Mouse (Mus musculus) left cerebral cortex, postnatal 36 days (tissue): ENCODE results near the gene Ankrd13a. TPM values are rescaled to one million over a fixed set of nuclear protein-coding genes. Genes with fewer than 3 reads are reported as not detected.
A peak's percentile ranks its signal among the peaks of the same experiment; 100 is the strongest.

ENCODE experiments used
- DNase-seq, 2 experiments: peaks; one replicate each; pipeline ENCODE4 v3.0.0; 2021 to 2022; ENCODE audit warnings: low spot score in 2 of 2, mixed read lengths in 1 of 2
- intact Hi-C: fragments of 180-260 bp; cut with DNase I; formaldehyde crosslinking; loops from one replicate; pipeline ENCODE4 v1.15.1; 2025
- total RNA-seq, 2 experiments: library from RNA; stranded (reverse); gene quantifications; 2 replicates each; pipeline ENCODE4 v1.2.3; 2021

Gene Ankrd13a
- total RNA-seq: 10 to 100 TPM; 34.7 to 35.4 TPM

GRCm38 (mm10) chr5:114774403-114775051 lies at the start of gene Ankrd13a:
TSS of gene Ankrd13a (plus strand) at chr5:114774677.
- intact Hi-C loops: loop anchor here (5.0 kb wide), 2 partner anchors 33 to 67 kb away; partner anchors contain the start of gene Tchp
- DNase-seq: peak; percentile 92

- DNase-seq: no peak
- intact Hi-C loops: no loop called here
Measured at GRCm38 (mm10) chr5:114728160-114728559, 46.3 kb upstream of the Ankrd13a start.

- DNase-seq: no peak
- intact Hi-C loops: no loop called here
Measured at GRCm38 (mm10) chr5:114730129-114730528, 44.3 kb upstream of the Ankrd13a start.

- no peak for DNase-seq
- intact Hi-C loops: no loop called here
Measured at GRCm38 (mm10) chr5:114731498-114731897, 43.0 kb upstream of the Ankrd13a start.

- intact Hi-C loops: no loop called here
- DNase-seq: no peak
Measured at GRCm38 (mm10) chr5:114731969-114732368, 42.5 kb upstream of the Ankrd13a start.

- intact Hi-C loops: no loop called here
- DNase-seq: no peak
Measured at GRCm38 (mm10) chr5:114733606-114734005, 40.9 kb upstream of the Ankrd13a start.

- DNase-seq: no peak
- intact Hi-C loops: no loop called here
Measured at GRCm38 (mm10) chr5:114737090-114737887, 37.2 kb upstream of the Ankrd13a start.

- DNase-seq: no peak
- intact Hi-C loops: no loop called here
Measured at GRCm38 (mm10) chr5:114738707-114739241, 35.7 kb upstream of the Ankrd13a start.

- intact Hi-C loops: no loop called here
- DNase-seq: no peak
Measured at GRCm38 (mm10) chr5:114740595-114740994, 33.9 kb upstream of the Ankrd13a start.

GRCm38 (mm10) chr5:114742572-114742971 lies 31.9 kb upstream of the Ankrd13a start:
- no peak for DNase-seq
- intact Hi-C loops: no loop called here

- peak in 1 of 2 experiments; percentile 44 for DNase-seq
- intact Hi-C loops: no loop called here
Measured at GRCm38 (mm10) chr5:114742998-114743696, 31.3 kb upstream of the Ankrd13a start.

- intact Hi-C loops: no loop called here
Measured at GRCm38 (mm10) chr5:114743697-114744090, 30.8 kb upstream of the Ankrd13a start.

GRCm38 (mm10) chr5:114745581-114745980 lies 28.9 kb upstream of the Ankrd13a start:
- DNase-seq: no peak
- intact Hi-C loops: no loop called here

More at GRCm38 (mm10) chr5:114743697-114744090, 30.8 kb upstream of the Ankrd13a start:
- DNase-seq: no peak

GRCm38 (mm10) chr5:114746886-114747285 lies 27.6 kb upstream of the Ankrd13a start:
- DNase-seq: no peak
- intact Hi-C loops: no loop called here

GRCm38 (mm10) chr5:114747521-114747920 lies 27.0 kb upstream of the Ankrd13a start:
- DNase-seq: no peak
- intact Hi-C loops: no loop called here

GRCm38 (mm10) chr5:114750325-114750724 lies 24.2 kb upstream of the Ankrd13a start:
- no peak for DNase-seq
- intact Hi-C loops: no loop called here

- intact Hi-C loops: no loop called here
- DNase-seq: no peak
Measured at GRCm38 (mm10) chr5:114752397-114752796, 22.1 kb upstream of the Ankrd13a start.

GRCm38 (mm10) chr5:114753384-114753783 lies 21.1 kb upstream of the Ankrd13a start:
- intact Hi-C loops: no loop called here
- DNase-seq: no peak

GRCm38 (mm10) chr5:114759536-114760090 lies 14.9 kb upstream of the Ankrd13a start:
- no peak for DNase-seq
- intact Hi-C loops: no loop called here

GRCm38 (mm10) chr5:114761980-114762379 lies 12.5 kb upstream of the Ankrd13a start:
- intact Hi-C loops: no loop called here
- DNase-seq: no peak
